Mouse (Mus musculus): ENCODE measurements at regions not wholly inside any gene's neighbourhood (a gene's known extent, or its start where the extent isn't known, plus 50 kb on each side); places are given as distances from the start of the nearest gene placed in this dataset.
A peak's percentile ranks its signal among the peaks of the same experiment; 100 is the strongest.

DNA sequence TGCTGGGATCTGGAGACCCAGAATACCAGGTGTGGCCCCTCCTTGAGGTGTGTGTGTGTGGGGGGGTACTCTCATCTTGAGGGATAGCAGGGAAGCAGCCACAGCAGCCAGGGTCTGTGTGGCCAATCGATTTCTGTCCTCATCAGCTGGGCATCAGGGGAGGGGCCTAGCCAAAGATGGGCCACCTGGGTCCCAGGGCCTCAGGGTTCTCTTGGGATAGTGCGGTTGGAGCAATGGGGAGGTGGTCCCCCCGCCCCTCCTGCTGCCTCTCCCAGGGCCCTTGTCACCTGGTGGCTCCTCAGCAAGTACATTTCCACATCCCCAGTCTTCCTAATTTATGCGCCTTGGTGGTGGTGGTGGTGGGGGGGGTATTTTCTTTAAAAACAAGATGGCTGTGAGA, 55.4 kb downstream of the Uncx start:
- no peak for DNase-seq (ENCODE audit: low spot score in 2 of 2)

DNA sequence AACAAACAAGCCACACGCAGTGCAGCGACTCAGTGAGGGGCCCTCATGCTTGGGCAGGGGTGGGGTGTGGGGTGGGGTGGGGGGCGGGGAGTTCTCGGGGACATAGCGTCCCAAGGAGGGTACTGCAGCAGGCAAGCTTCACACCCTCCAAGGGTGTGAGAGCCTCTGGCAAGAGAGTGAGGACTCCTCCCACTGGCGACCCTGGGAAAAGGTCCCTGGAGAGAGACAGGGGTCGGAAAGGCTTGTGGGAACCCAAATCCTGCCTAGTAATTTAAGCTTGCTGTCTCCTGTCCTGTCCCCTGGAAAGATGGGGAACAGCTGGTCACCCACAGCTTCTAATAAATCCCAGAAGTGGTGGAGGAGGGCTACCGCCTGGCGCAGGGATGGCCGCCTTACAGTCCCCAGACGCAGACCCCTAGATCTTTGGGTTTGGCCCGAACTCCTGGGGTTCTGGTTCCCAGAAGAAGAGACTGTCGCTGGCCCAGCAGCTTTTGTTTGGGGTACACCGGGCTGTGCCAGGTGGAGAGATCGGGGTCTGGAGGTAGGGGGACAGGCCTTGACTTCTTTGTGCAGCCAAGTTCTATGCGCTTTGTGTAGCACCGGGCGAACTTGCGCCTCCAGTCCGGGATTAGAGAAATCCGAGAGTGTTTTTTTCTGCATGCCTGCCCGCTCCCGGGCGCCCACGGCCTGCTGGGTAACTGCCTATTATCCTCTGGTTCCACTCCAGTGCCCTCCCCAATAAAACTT, 56.1 kb downstream of the Uncx start:
- no peak for DNase-seq (ENCODE audit: low spot score in 2 of 2)

DNA sequence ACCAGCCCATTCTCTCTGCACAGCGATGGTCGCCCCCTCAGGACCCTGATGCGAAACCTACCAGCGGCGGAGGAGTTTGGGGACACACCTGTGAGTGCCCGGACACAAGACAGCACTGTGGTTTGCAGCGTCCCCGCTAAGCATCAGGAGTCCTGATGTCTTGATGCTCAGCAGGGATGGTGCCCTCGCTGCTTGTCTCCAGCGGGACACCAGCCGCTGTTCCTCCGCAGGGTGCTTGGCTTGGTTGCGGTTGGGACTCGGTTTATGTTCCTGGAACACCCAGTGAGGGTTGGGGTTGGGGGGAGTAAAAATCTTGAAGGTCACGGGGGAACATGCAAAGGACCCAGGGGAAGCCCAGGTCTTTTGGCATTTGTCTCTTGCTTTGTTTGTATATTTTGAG, 56.9 kb downstream of the Uncx start:
- no peak for DNase-seq (ENCODE audit: low spot score in 2 of 2)

DNA sequence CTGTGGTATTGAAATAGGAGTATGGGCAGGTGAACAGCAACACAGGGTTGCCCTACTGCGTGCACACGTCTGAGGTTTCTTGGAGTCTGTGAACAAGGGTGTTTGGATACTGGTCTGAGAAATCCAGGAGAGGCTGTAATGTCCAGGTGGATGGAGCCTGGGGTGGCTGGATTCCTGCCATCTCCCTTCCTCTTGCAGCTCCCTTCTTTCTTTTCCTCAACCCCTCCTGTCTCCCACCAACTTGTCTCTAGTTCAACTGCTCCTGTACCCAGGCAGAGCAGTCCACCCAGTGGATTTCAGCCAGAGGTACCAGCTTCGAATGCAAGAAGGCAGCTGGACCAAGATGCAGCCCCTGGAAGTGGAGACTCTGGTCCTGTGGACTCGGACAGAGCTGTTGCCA, 59.6 kb downstream of the Uncx start:
- DNase-seq (ENCODE audit: low spot score in 2 of 2) = no peak

DNA sequence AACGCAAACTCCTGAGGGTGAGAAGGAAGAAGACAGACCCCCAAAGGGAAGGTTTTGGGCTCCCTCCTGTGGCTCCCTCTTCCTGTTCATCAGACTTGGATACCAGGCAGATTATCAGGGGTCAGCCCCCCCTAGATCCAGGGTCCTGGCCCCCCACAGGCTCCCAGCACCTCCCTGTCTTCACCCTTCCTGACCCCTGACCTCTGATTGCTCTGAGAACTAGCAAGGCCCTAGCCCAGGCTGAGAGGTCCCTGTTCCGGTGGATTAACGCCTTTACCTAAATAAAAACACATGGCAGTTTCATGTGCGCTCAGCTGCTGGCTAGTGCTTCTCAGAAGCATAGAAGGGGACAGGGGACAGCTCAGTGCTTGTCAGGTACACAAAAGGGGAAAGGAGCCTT, 60.2 kb downstream of the Uncx start:
- DNase-seq (ENCODE audit: low spot score in 2 of 2) = no peak

DNA sequence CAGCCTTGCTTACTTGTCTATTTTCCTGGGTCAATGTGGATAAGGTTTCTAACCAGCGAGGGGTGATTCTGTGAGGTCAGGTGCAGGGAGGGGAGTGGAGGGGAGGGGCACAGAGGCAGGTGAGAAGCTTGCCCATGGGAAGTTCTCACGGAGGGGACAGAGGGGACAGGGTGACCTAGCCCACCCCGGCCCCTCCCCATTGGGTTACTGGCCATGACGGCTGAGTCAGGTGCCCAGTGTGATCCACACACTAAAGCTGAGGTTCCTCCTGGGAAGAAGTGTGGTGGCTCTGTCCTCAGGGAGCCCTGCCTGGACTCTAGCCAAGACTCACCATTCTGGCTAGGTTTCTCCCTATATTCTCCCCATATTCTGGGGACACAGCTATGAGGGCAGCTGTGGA, 61.0 kb downstream of the Uncx start:
- DNase-seq (ENCODE audit: low spot score in 2 of 2) = no peak

DNA sequence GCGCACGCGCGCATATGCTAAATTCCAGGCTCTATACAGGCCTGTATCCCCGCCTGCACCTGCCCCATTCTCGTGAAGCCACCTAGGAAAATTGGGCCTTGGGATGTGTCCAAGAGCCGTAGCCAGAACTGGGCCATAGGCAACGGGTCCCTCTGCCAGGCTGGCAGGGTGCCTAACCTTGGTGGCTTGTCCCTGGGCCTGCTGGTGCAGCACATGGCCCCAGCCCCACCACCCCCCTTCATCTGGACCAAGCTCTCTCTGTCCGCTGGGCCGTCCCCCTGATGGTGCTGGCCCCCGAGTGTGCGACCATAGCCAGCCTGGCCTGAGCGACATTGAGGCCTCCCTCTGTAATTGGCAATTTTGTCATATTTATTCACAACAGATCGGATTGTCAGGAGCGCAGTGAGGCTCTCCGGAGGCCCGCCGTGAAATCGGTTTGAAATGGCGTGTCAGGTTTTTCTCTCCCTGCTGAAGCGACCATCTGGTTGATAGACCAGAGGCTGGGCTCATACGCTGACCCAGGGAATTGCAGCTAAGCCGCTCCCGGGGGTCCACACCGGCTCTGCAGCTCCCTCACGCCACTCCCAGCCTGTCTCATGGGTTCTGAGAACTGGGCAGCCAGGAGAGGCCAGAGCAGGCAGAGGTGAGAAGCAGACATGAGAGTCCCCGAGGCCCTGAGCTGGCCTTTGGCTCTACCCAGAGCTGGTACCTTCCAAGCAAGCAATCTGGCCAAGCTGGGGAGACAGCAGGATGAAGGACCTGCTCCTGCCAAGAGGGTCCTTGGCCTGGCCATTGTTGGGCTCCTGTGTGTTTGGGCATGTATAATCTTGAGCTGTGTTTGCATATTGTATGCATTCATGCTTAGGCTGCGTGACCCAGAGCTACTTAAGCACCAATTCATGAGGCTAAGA, 67.6 kb downstream of the Uncx start:
- no peak for DNase-seq (ENCODE audit: low spot score in 2 of 2)

DNA sequence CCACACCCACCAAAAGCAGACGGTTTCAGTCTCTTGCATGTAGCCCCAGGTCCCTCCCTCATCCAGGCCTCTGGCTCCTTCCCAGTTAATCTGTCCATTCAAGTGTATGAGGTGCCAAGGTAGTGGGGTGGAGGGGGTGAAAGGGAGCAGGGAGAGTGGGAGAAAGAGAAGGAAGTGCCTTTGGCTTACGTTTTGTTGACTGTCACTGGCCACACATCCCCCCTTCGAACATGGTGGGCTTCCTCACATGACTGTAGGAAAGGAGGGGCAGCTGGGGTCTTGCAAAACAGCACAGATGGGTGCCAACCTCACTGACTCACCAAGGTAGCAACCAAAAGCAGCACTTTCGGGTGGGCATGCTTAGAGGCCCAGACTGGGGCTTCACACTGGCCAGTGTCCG, 68.9 kb downstream of the Uncx start:
- no peak for DNase-seq (ENCODE audit: low spot score in 2 of 2)

DNA sequence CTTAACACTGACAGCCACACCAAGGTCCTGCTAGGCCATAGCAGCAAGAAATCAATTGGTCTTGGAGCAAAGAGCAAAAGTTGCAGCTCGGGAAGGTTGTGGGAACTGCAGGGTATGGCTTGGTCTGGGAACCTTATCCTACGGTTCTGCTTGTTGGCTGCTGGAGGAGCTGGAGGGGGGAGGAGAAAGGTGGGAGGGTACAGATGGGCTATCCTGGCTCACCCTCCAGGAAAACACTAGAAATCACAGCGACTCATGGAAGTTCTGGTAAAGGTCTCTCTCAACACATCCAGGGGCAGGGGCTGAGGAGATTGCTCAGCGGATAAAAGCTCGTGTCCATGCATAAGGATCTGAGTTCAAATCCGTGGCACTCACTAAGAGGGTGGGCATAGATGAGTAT, 69.4 kb downstream of the Uncx start:
- DNase-seq (ENCODE audit: low spot score in 2 of 2) = no peak

DNA sequence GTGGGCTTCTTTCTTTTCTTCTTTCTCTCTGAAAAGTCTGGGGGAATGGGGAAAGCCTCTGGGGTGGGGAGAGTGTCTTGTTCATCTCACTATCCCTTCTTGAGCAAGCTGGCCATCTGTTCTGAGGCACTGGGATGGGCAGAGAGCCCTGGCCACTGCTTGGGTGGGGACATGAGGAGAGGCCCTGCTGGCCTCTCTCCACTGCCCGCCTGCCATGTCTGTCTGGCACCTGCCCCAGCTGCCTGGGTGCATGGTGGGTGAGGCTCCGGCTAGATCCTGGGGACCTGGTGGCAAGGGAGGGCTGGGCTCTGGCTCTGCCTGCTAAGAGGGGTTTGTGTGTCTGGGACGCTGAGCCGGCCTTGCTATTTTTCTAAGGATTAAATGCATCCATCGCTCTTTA, 70.3 kb downstream of the Uncx start:
- no peak for DNase-seq (ENCODE audit: low spot score in 2 of 2)

DNA sequence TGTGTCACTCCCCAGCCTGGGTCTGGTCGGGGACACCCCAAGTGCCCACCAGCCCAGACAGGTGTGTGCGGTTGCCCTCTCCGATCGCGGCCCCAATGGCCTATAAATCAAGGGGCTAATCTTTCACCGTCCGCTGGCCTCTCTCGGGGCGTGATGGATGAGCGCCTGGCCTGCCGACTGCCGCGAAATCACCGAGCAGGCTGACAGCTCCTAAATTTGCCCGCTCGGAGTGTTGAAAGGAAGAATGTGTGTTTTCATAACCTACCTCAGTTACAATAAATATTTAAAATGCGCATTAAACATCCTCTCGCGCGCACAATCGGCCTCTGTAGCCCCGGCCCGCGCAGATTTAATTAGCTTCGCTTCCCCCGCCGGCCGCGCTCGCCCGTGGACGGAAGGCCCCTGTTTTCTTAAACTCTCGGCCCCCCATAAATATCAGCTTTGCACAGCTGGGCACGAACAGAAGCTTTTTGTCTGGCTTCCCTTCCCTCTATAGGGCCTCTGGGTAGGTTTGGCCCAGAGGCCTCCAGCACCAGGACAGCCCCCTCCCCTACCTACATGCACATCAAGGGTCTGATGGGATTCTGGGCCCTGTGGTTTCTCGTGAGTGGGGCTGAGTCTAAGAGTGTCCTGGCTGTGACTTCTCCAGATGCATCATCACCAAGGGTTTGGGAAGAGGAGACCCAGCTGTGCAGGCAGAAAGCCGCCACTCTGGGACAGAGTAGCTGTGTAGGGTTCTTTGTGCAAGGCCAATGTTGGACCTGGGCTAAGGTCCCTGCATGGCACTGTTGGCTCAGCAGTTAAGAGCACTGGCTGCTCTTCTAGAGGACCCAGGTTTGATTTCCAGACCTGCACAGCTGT, 76.2 kb downstream of the Uncx start:
- DNase-seq (ENCODE audit: low spot score in 2 of 2) = no peak

DNA sequence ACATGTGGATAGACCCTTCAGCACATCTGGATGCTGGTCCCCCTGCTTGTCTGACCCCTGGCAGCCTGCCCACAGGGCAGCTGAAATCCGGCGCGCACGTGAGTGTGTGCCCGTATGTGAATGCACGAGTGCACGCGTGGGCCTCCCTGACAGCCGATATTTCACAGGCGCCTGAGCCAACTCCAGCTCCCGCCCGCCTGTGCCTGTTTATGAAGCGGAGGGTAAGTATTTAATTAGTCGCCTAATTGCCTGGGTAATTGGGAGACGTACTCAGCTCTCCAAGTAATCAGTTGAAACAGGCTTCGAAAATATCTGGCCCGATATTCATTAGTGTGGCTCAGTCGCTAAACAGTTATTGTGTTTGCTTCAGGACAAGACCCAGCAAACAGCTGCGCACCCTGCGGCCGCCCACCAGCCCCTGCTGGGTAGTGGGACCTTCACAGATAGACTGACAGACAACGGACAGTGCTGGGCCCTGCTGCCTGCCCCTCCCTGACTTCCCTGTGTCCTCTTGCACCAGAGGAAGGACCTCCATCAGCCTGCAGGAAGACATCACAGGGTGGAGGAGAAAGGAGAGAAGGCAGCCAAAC, 82.7 kb downstream of the Uncx start:
- DNase-seq (ENCODE audit: low spot score in 2 of 2) = peak; percentile 3 to 10

DNA sequence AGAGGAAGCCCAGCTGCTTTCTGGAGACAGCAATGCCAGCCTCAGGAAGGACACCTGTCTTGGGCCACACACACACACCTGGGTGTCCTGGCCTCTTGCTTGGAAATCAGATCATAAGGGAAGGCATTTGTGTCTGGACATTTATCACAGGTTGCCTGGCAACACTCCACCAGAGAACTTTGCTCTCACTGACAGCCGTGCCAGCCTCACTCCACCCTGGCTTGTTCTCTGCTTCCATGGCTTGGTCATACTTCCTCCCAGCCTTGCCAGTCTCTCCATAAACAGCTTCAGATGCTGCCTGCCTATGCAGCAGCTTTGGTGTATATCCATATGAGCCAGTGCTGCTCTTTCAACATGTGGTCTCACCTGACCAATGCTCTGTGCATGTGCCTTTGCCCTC, 84.3 kb downstream of the Uncx start:
- DNase-seq (ENCODE audit: low spot score in 2 of 2) = no peak

DNA sequence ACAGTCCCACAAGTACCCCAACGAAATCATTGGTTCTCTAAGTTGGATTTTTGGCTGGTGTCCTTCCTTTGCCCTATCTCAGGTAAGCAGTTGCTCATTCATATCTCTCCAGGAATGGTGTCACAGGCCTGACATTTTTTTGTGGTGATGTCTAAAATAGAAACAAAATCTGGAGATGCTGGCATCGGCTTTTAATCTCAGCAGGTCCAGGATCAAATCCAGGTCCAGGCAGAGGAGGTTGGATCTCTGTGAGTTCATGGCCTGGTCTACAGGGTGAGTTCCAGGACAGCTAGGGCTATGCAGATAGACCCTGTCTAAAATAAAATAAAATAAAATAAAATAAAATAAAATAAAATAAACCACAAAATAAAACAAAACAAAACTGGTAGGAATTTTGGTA, 93.7 kb downstream of the Uncx start:
- no peak for DNase-seq (ENCODE audit: low spot score in 2 of 2)

DNA sequence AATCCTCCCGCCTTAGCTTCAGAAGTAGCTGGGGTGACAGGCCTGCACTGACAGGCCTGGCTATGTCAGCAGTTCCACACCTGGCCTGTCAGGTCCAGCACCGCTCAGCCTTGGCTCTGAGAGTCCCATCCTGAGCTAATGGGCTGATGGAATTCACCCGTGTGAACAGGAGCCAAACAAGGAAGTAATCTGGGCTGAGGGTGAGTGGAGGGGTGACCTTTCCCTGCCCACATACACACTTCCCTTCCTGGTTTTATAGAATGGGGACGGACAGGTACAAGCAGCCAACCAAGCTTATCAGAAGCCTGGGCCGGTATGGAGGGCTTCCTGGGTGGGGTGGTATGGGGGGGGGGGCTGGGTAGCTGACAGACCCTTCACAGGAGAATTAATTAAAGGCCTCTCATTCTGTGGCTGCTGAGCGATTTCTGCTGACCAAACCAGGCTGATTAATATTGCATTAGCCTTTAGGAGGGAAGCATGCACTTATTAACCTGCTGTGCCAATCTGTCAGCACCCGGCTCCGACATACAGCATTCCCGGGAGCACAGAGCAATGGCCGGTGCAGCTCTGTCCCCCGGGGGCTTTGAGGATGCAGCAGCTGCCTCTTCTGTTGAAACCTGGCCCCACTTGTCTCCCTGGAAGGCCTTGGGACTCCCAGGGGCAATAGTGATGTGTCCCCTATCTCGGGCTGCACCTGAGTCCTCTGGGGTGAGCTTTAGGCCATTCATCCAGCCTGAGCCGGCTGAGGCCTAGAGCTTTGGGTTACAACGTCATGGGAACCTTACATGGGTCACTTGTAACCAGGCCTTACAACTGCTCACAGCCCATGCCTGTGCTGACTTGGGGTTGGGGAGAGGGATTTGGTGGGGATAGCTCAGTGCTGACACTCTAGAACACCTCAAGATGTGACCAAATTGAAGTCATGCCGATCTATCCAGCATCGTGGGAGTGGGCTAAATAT, 95.2 kb downstream of the Micall2 start:
- DNase-seq (ENCODE audit: low spot score in 2 of 2) = no peak

DNA sequence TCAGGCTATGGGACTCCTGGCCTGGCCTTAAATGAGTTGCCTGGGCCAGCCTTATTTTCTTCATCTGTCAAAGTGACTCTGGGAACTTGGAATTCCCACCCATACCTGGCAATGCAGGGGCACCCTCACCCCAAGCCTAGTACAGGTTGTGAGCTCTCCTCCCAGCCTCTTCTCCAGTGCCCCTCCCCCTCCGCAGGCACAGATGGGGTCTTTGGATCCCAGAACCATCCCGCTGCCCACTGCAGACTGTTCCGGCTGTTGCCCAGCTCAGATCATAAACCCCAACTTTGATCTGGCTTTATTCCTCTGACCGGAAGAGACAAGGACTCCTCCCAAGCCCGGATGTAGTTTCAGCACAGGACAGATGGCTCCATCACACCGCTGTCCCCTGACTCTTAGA, 91.3 kb downstream of the Micall2 start:
- DNase-seq (ENCODE audit: low spot score in 2 of 2) = no peak

DNA sequence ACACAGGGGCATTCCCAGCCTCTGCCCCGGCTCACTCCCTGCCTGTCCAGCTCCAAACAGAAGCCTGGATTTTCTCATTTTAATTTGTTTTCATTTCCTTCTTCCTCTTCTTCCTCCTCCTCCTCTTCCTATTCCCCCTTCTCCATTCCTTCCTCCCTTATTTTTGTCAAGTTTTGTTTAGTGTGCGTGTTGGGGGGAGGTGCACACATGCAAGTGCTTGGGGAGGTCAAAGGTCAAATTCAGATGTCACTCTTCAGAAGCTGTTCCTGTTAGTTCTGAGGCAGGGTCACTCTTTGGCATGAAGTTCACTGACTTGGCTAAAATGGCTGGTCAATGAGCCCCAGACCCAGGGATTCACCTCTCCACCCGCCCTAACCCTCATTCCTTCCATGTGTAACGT, 85.1 kb downstream of the Micall2 start:
- no peak for DNase-seq (ENCODE audit: low spot score in 2 of 2)

Data from right cerebral cortex, adult 2 months (tissue).